Mouse (Mus musculus): Measurements from ENCODE around the gene Zbtb38. TPM values are rescaled to one million over a fixed set of nuclear protein-coding genes. Genes with fewer than 3 reads are reported as not detected.
A peak's percentile ranks its signal among the peaks of the same experiment; 100 is the strongest.
"Not testable (repeated sequence)": the region's sequence is repeated elsewhere in the genome, so short reads cannot be mapped to it uniquely, and the experiment has no call there.

Zbtb38 gene
- total RNA-seq, 2 experiments from 2014 or later, result 42.8 to 43.1 TPM

DNA sequence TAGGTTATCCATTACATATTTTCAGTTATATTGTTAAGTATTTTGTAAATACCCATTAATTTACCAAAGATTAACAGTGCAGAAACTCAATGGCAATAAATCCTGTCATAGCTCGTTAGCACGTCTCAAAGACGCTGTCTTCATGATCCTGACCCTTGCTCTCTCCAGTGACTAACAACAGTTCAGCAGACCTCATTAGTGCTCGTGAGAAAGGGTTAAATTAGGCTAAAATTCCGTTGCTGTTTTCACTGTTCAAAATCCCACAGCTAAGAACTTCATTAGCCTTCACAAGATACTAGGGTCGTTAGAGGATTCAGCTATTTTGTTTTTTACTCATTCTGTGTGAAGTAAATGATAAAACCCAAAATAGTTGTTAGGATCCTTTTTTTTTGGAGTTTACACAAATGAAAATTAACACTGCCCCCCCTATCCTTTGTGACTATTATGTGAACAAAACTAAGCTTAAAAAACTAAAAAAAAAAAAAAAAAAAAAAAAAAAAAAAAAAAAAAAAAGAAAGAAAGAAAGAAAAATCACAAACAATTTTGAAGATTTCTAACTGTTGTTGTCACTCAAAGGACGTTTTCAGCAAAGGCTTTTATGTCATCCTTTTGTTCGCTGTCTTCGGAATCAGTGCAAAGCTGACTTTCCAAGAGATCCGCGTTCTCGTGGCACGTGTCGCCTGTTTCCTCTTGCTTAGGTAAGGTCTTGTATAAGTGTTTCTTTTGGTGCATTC, 67.6 kb downstream of the Zbtb38 start:
- DNase-seq (ENCODE audit: low spot score in 2 of 2), result no peak

DNA sequence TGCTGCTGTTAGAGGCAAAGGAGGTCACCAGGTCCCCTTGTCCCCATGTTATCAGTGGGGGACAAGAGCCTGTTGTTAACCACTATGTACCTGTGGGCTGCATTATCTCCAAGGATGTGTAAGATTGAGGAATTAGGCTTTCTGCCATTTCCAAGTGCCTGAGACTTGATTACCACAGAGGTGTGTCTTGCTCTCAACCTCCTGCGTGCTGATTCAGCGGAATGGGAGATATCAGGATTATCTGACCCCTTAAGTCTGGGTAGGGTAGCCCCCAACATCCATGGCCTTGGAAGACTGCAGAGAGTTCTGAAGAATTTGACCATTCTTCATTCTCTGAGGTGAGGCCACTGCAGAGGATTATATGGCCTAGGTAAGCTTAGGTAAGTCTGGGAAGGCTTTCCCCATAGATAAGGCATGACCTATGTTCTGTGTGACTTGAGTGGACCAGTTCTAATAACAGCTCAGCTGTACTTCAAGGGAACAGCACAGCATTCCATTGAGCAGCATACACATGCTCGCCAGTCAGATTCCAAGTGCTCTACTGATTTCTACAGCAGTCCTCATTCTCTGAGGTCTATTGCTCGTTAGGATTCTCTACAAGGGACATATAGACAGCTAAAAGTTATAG, 68.4 kb downstream of the Zbtb38 start:
- DNase-seq (ENCODE audit: low spot score in 2 of 2), result no peak

DNA sequence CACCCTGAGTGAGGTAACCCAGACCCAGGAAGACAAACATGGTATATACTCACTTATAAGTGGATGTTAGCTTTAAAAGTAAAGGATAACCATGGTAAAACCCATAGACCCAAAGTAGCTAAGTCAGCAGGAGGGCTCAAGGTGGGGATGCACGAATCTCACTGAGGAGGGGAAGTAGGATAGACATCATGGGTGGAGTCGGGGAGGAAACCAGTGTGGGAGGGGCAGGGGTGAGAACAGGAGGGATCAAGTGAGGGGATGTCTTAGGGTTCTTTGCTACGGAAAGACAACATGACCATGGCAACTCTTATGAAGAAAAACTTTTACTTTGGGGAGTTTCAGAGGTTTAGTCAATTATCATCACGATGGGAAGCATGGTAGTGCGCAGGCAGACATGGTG, 74.0 kb downstream of the Zbtb38 start:
- DNase-seq (ENCODE audit: low spot score in 2 of 2), result no peak

DNA sequence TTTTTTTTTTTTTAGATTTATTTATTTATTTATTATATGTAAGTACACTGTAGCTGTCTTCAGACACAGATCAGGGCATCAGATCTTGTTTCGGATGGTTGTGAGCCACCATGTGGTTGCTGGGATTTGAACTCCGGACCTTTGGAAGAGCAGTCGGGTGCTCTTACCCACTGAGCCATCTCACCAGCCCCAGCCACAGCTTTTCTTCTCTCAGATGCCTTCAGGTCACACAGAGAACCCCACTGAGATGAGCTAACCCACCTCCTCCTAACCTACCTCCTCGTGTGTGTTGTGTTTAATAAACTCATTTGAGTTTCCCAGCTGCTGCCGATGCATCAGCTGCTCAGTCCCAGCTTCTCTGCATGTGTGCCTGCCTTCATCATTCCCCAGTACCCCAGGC, 74.9 kb downstream of the Zbtb38 start:
- DNase-seq (ENCODE audit: low spot score in 2 of 2), result not testable (repeated sequence)

DNA sequence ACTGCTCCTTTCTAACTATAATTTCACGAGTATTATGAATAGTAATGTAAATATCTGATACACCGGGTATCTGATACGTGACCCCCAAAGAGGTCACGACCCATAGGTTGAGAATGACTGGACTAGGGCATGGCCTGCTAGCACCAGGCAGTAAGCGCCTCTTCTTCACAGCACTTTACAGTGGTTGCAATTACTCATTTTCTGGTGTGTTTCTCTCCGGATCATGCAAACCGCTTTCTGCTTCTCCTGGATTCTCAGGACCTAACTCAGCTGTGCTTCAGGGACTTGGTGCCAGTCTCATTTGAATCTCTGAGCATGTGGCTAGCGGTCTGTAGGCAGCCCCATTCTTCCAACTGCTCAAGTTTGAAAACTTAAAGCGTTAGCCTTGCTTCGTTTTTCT, 76.0 kb downstream of the Zbtb38 start:
- no peak for DNase-seq (ENCODE audit: low spot score in 2 of 2)

DNA sequence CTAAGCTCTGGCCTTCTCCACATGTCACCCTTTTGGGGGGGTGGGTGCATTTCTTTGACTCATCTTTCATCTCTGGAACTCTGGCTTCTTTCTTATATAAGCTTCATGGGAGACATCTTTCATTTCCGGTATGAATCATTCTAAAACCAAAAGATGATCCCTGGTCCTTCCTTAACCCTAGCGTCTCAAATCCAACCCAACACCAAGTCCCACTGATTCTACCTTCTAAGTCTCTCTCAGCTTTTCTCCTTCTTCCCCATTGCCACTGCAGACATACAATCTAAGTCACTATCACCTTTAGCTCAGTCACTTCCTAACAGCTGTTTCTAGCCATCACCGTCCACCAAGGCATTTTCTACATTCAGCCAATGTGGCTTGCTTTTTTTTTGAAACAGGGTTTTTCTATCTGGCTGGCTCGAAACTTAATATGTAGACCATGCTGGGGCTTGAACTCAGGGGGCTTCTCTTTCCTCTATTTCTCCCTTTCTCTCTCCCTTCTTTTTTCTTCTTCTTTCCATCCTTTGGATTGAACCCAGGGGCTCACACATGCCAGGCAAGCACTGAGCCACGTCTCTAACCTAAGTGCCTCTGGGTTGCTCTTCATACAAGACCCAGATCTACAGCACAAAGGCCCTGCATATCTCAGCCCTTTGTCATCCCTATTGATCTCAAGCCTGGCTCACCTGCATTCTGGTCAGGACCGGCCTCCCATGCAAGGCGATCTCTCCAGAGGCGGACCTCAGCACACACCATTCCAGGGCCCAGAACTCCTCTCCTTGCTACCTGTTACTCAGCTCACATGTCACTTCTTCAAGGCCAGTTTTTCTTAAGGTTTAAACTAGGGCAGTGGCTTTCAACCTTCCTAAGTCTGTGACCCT, 76.6 kb downstream of the Zbtb38 start:
- DNase-seq (ENCODE audit: low spot score in 2 of 2), result no peak

DNA sequence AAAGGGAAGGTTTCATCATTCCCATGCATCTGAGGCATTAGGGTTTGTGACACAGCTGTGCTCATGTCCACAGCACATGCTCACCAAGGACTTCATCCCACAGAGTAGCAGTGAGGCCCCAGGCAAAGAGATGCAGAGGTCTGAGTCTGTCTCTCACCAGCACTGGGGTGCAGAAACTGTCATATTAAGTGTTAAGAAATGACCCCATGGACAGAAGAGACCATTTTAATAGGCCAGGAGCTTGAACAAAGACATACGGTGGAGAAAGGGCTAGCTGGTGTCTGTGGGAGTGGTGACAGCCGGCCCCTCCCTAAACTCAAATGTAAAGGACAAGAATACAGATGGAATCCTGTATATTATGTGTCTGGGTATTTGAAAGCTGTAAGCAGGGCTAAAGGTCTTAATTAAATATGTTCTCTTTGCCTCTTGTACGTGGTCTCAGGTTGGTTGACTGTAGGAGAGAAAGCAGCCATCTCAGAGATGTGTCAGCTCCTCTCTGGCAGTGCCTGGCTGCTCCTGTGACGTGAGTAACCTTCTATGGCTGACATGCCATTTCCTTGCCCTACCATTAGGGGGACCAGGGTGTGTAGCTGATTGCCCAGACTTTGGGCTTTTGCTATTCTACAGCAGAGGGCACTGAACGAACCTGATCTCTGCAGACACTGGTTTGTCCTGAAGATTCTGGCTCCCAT, 77.4 kb downstream of the Zbtb38 start:
- DNase-seq (ENCODE audit: low spot score in 2 of 2), result peak in 1 of 2 experiments; percentile 34

DNA sequence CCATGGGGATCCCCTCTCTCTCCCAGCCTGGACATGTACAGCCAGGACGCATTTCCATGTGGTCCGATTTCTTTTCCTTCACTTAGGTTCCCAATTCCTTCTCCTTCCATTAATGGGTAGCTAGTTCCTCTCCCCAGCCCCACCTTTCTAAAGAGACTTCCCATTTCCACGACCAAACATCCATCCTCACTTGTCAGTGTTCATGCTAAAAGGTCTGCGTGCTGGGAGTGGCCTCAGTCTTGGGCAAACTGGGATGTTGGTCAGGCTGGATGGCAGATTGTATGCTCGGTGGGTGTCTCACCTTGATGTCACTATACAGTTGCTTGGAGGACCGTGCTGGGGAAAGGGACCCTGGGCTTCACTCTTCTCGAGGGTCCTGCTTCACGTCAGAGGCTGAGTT, 78.3 kb downstream of the Zbtb38 start:
- DNase-seq (ENCODE audit: low spot score in 2 of 2), result no peak

DNA sequence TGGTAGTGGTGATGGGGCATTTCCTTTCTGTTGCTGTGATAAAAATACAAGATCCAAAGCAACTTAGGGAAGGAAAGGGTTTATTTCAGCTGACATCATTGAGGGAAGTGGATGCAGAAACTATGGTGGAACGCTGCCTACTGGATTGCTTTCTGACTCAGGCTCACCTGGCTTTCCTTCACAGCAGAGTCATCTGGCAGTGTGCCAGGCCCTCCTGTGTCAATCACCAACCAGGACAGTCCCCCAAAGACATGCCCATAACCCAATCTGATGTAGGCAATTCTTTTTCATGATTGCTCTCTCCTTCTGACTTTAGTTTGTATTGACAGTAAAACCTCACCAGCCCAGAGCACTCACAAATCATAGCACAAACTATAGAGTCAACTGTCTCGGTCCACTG, 80.2 kb downstream of the Zbtb38 start:
- DNase-seq (ENCODE audit: low spot score in 2 of 2), result no peak

DNA sequence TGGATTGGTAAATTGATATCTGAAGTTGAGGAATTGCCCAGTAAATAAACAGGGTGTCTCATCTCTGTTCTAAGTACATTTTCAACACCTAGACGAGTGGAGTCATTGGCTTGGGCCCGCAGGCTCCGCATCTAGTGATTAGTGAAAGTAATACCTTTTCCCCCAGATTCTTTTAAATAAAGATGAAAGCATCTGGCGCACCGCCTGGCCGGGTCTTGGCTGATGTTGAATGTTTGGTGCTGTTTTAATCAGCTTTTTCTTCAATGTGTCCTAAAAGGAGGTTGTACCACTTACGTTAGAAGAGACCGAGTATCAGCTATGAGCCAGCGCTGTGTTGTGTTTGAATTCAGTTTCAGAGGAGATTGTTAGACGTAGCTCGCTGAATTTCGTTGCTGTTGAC, 81.4 kb downstream of the Zbtb38 start:
- no peak for DNase-seq (ENCODE audit: low spot score in 2 of 2)

DNA sequence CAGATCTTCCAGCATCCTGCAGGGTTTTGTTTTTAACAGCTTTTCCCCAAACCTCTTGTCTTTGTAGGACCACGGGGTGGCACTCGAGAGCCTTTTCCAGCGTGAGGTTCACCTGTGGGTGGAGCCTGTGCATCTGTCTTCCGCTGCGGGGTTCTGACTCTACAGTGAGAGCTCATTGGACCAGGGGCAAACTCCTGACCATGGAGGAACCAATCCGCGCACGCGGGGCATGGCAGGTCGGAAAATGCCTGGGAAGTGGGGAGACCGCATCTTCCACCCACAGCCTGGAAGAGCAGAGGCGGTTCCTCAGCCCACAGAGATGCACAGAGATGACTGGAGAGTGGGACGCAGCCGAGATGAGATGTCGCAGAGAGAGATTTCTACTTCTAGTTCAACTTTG, 82.8 kb downstream of the Zbtb38 start:
- DNase-seq (ENCODE audit: low spot score in 2 of 2), result peak; percentile 83 to 90

DNA sequence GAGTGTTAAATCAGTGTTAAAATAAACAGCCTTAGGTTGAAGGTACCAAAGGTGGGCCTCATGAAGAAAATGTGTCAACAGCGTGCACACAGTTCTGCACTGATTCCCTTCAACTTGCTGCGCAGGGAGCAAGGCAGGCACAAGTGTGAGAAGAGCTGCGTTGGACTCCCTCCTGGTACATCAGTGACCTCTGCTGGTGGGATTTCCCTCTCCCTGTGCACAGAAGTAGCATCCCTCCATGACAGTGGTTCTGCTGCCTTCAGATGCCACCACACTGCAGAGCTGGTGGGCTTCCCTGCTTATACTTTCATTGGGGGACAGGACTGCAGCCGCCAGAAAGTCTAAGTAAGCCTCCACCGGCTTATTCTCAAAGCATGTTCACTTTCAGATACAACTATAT, 84.0 kb downstream of the Zbtb38 start:
- DNase-seq (ENCODE audit: low spot score in 2 of 2), result peak; percentile 23 to 50

DNA sequence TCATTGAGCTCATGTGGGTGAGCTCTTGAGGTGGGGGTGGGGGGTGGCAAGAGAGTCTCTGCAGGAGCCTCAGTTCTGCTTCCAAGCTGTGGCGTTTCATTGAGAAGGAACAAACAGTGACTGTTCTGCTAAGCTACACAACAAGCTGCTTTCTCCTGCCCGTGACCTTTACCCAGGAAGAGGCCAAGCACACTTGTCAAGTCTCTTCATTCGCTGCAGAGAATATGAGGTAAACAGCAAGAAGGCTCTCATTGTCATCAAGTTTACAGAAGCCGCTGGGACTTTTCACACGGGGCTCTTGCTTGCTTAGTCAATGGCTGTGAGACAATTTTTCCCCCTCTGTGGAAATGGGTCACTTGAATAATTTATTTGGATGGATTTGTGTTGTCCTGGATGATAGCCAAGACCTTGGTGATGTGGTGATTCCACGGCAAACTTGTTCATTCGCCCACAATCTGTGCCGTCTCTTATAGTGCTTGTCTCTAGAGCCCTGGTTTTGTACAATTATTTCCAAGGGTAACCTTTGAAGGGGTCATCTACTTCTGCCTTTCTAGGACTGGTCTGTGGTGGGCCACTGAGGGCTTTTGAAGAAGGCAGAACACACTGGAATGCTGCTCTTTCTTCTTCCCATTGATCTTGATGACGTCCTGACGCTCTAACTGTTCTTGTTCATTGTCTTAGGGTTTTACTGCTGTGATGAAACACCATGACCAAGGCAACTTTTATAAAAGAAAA, 92.0 kb downstream of the Zbtb38 start:
- DNase-seq (ENCODE audit: low spot score in 2 of 2), result no peak

DNA sequence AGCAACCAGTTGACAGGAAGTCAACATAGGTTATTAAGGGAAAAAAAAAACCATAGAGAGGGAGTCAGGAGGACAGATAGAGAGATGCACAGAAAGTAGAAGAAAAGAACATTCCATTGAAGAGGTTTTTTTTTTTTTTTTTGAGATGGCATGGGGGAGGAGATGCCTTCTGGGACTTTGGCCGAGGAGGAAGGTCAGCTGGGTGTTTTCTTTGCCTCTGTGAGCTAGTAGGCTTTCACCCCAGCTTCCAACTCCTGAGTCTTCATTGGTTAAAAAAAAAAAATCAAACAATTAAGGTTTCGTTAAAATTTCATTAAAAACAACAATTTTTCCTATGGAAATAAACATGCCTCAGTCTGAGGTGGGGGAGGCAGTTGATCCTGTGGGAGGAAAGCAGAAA, 92.8 kb downstream of the Zbtb38 start:
- no peak for DNase-seq (ENCODE audit: low spot score in 2 of 2)

DNA sequence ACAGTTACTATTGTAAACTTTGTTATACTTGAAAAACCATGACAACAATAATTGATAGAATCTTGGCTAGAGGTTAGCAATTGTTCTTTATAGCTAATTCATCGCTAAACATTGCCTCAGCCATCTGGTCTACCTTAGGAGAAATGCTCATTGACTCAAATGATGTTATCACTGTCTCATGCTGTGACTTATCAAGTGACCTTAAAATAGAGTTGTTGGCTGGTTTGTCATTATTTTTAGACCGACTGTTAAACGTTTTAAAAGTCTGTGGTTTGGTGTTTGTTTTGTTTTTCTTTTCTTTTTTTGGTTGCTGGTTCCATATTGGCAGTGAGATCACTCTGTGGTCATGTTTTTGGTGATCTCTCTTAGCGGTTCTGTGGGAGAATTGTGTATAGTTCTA, 99.1 kb downstream of the Zbtb38 start:
- no peak for DNase-seq (ENCODE audit: low spot score in 2 of 2)

DNA sequence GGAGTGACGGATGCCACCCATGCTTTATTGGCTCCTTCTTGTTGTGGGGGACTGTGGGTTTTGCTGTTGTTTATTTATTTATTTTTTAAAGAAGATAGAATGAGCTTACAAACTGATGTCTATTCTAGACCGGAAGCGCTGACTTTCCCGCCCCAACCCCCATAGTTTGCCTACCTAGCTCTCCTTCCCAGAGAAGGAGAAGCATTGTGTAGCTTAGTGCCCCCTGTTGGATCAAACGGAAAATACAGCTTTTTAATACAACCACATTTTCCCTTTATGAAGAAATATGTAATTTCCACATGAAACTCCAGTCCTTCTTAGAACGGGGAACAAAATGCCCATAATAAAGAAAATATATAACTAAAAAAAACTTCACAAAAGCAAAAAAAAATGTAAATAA, 99.9 kb downstream of the Zbtb38 start:
- no peak for DNase-seq (ENCODE audit: low spot score in 2 of 2)

DNA sequence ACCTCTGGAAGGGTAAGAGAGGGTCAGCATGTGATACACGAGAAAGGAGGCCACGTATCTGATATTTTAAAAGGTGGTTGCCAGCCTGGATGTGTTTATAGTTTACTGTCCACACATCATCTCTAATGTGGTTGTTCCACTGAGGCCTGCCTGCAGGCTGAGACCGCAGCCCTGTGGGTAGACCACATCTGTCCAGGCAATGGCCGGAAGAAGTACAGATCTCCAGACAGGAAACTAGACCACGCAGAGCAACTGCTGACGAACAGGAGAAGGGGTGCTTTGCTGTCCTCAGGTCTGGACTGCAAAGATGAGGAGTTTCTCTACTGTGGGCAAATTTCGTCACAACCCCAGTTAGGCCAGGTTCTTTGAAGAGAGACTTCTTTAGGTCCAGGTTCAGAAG, 101.8 kb downstream of the Zbtb38 start:
- DNase-seq (ENCODE audit: low spot score in 2 of 2), result no peak

DNA sequence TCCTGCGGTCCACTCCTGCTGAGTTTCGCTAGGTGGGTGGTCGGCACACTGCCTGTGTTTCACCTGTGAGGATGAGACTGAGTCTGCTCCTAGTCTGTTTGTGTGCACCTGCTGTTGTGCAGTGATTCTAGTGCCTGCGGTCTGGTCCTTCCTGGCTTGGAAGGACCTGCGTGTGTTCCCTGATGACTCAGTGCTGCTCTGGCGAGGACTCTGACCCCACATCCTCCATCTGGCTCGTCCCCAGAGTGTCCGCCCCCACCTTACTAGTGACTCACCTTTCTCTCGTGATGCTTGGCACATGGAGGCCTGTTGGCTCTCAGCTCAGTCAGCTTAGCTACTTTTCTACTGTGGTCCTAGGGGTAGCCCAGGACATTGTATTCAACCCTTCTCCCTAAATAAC, 102.7 kb downstream of the Zbtb38 start:
- no peak for DNase-seq (ENCODE audit: low spot score in 2 of 2)

DNA sequence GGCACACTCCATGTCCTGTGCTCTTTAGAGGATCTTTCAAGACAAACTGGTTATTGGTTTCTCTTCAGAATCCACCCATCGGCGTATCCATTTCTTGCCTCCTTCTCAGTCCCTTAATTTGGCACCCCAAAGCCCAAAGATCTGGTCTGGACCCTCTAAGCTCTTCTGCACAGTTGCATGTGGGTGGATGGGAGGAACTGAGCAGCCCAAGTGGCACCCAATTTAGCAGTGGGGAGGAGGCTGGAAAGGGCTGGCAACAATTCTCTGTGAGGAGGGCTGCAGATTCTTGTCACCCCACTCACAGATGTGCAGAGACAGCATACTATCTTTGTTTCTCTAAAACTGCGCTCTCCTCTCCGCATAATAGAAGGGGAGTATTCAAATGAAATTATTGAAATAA, 103.3 kb downstream of the Zbtb38 start:
- no peak for DNase-seq (ENCODE audit: low spot score in 2 of 2)

DNA sequence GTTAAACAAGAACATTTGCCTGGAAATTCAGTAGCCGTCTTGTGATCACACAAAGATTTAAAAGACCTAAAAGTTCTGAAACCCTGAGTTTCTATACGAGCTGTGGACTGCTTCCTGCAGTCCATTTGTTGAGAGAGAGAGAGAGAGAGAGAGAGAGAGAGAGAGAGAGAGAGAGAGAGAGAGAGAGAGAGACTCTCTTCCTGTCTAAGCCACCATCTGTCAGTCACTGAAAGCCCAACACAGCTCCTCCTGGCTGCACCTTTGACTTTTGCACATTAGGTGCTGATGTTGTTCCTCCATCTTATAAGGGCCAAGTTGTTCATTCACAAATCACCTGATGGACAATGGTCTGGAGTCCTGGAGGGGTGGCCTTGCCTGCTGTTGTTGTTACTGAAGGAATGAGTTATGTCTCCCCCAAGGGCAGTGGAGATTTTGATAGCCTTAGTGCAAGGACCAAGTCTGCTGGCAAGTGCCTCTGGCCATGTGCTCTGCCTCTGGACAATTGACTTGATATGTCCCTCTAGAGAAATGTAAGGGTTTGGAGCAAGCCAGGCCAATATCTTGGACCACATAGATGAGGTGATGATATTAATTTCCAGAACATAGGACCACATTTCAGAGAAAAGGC, 105.8 kb downstream of the Zbtb38 start:
- DNase-seq (ENCODE audit: low spot score in 2 of 2), result no peak

Measured in adrenal gland, postnatal 4 days (tissue).